Mouse (Mus musculus) NIH3T3 (cell line): ENCODE results near the gene Lsamp.

Source experiments
- DNase-seq: peaks from one replicate; pipeline ENCODE4 v3.0.0-alpha.2; 2012; ENCODE audit warnings: low read depth

Lsamp gene

GRCm38 (mm10) chr16:42190114-42191045 lies 2206.2 kb downstream of the Lsamp start:
- DNase-seq = peak; percentile 56
